Mouse (Mus musculus) midbrain, embryonic 13.5 days (tissue): ENCODE measurements at regions not wholly inside any gene's neighbourhood (a gene's known extent, or its start where the extent isn't known, plus 50 kb on each side); places are given as distances from the start of the nearest gene placed in this dataset.

Experiments used
- ATAC-seq: fragments of 200-750 bp; cut with Nextera tagmentation; 2 replicates; pipeline ENCODE4 v1.8.0; 2017; ENCODE audit warnings: mild to moderate bottlenecking, moderate TSS enrichment, moderate library complexity
- H3K27ac ChIP-seq: fragments of 300-500 bp; sonication (generic); 2 replicates; pipeline ENCODE4 v1.5.1; 2015; ENCODE audit warnings: inconsistent platforms, mild to moderate bottlenecking, moderate library complexity
- H3K27me3 ChIP-seq: fragments of 300-500 bp; sonication (generic); 2 replicates; pipeline ENCODE4 v1.6.1; 2015; ENCODE audit warnings: mild to moderate bottlenecking, inconsistent platforms
- H3K36me3 ChIP-seq: fragments of 300-500 bp; sonication (generic); 2 replicates; pipeline ENCODE4 v1.6.1; 2015; ENCODE audit warnings: mild to moderate bottlenecking, inconsistent platforms
- H3K4me1 ChIP-seq: fragments of 300-500 bp; sonication (generic); replicated peaks from 2 replicates; pipeline ENCODE4 v1.6.1; 2015; ENCODE audit warnings: inconsistent platforms
- H3K4me2 ChIP-seq: fragments of 300-500 bp; sonication (generic); replicated peaks from 2 replicates; pipeline ENCODE4 v1.6.1; 2015; ENCODE audit warnings: moderate library complexity, mild to moderate bottlenecking, inconsistent platforms
- H3K4me3 ChIP-seq: fragments of 300-500 bp; sonication (generic); replicated peaks from 2 replicates; pipeline ENCODE4 v1.5.1; 2015; ENCODE audit warnings: mild to moderate bottlenecking, inconsistent platforms
- H3K9ac ChIP-seq: fragments of 300-500 bp; sonication (generic); replicated peaks from 2 replicates; pipeline ENCODE4 v1.6.1; 2015; ENCODE audit warnings: mild to moderate bottlenecking, inconsistent platforms
- H3K9me3 ChIP-seq: fragments of 300-500 bp; sonication (generic); 2 replicates; pipeline ENCODE4 v1.6.1; 2016; ENCODE audit warnings: mild to moderate bottlenecking, inconsistent platforms
- WGBS: fragments of 180-500 bp; shearing (Covaris S2); methylation state at CpG from one replicate; pipeline ENCODE4 v1.1.7; 2015; 5-methylcytosine and 5-hydroxymethylcytosine counted together

DNA sequence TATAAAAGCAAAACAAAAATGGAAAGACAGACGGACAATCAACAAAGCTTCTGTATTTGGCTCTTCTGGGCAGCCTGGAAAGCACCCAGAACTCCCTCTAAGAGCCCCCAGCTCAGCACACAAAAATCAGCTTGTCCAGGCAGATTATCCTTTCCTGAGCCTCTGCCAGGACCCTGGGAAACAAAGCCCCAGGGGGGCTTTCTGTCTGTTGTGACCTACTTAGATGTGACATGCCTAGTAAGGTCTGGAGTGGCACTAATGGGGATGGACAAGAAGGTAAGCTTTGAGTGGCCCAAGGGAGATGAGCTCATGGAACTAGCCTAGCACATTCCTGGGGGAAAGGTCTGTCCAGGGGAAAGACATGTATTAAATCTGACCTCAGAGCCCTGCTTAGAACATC lies 160.5 kb upstream of the Srrm4 start:
- no peak for ATAC-seq
- Histone ChIP-seq H3K36me3 (no peaks in the 10 kb centered on the region), H3K27ac (no peak overlapping the region), H3K4me3 (no peak overlapping the region), H3K4me1 (0 out of 2 replicates have a peak, but pooled peaks cover 2% of the 10 kb centered on the region), H3K9me3 (no peaks in the 10 kb centered on the region), H3K9ac (no peak overlapping the region), H3K27me3 (no peaks in the 10 kb centered on the region), H3K4me2 (no peak overlapping the region)
- WGBS, result 74% methylated on average over 1 of the region's 1 CpGs

GRCm38 (mm10) chr5:116745776-116746175 lies 154.2 kb upstream of the Srrm4 start:
- no peak overlapping the region for H3K9ac ChIP-seq
- H3K4me2 ChIP-seq, result no peak overlapping the region
- no peaks in the 10 kb centered on the region for H3K9me3 ChIP-seq
- H3K4me3 ChIP-seq, result no peak overlapping the region
- no peak overlapping the region for H3K27ac ChIP-seq
- no peaks in the 10 kb centered on the region for H3K4me1 ChIP-seq
- WGBS, result 91% methylated on average over 4 of the region's 4 CpGs
- H3K36me3 ChIP-seq, result no peaks in the 10 kb centered on the region
- no peak for ATAC-seq
- H3K27me3 ChIP-seq, result no peaks in the 10 kb centered on the region

GRCm38 (mm10) chr5:116744389-116744788 lies 152.8 kb upstream of the Srrm4 start:
- no peaks in the 10 kb centered on the region for H3K36me3 ChIP-seq
- no peaks in the 10 kb centered on the region for H3K4me1 ChIP-seq
- H3K27me3 ChIP-seq, result no peaks in the 10 kb centered on the region
- 64% methylated on average over 10 of the region's 10 CpGs for WGBS
- H3K9ac ChIP-seq, result no peak overlapping the region
- no peaks in the 10 kb centered on the region for H3K9me3 ChIP-seq
- H3K4me3 ChIP-seq, result no peak overlapping the region
- no peak for ATAC-seq
- no peak overlapping the region for H3K27ac ChIP-seq
- no peak overlapping the region for H3K4me2 ChIP-seq

- Histone ChIP-seq H3K4me2 (no peak overlapping the region), H3K27me3 (no peaks in the 10 kb centered on the region), H3K4me3 (no peak overlapping the region), H3K9me3 (no peaks in the 10 kb centered on the region), H3K27ac (no peak overlapping the region), H3K4me1 (no peaks in the 10 kb centered on the region), H3K9ac (no peak overlapping the region), H3K36me3 (no peaks in the 10 kb centered on the region)
- ATAC-seq, result no peak
- 86% methylated on average over 4 of the region's 4 CpGs for WGBS
Measured at GRCm38 (mm10) chr5:116735622-116736021, 144.0 kb upstream of the Srrm4 start.

DNA sequence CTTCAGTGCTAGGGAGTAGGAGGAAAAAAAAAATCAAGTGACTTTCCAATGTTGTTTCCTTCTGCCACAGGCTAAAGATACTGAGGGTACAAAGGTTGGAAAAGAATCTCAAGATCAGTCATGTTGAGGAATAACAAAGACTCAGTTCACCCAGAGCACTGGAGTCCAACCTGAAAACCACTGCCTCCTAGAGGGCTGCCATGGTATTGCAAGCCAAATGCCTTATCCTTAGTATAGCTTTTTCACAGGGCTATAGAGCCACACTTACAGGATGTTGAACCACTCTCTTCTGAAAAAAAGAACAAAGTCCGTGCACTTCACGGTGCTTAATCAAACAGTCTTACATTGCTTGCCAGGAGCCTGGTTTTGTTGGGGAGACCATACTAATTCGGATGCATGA lies 139.9 kb upstream of the Srrm4 start:
- Histone ChIP-seq H3K27me3 (no peaks in the 10 kb centered on the region), H3K4me2 (no peak overlapping the region), H3K4me1 (no peaks in the 10 kb centered on the region), H3K36me3 (no peaks in the 10 kb centered on the region), H3K9me3 (no peaks in the 10 kb centered on the region), H3K4me3 (no peak overlapping the region), H3K27ac (no peak overlapping the region), H3K9ac (no peak overlapping the region)
- no peak for ATAC-seq
- WGBS, result 94% methylated on average over 3 of the region's 3 CpGs

- Histone ChIP-seq H3K4me1 (no peaks in the 10 kb centered on the region), H3K4me3 (no peak overlapping the region), H3K36me3 (no peaks in the 10 kb centered on the region), H3K27me3 (no peaks in the 10 kb centered on the region), H3K27ac (no peak overlapping the region), H3K9ac (no peak overlapping the region), H3K4me2 (no peak overlapping the region), H3K9me3 (no peaks in the 10 kb centered on the region)
- no peak for ATAC-seq
- 82% methylated on average over 1 of the region's 1 CpGs for WGBS
Measured at GRCm38 (mm10) chr5:116719200-116719599, 127.6 kb upstream of the Srrm4 start.

DNA sequence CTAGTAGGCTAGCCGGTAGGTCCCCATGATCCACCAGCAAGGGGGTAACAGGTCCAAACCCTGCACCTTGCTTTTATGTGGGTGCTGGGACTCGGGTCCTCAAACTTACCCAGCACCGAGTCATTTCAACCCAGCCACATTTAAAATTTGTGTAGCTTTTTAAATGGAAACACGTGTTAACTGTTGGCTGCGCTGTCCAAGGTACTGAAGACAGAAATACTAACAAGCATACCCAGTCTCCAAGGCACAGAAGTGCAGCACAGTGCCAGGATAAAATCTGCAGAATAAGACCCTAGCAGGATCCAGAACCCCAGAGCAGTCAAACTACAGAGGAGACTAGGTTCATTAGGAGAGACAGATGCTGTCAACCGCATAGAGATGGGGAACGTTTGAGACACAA lies 122.6 kb upstream of the Srrm4 start:
- ATAC-seq, result no peak
- 35% methylated on average over 7 of the region's 7 CpGs for WGBS
- H3K9ac ChIP-seq, result no peak overlapping the region
- H3K4me1 ChIP-seq, result no peaks in the 10 kb centered on the region
- H3K9me3 ChIP-seq, result no peaks in the 10 kb centered on the region
- no peak overlapping the region for H3K4me2 ChIP-seq
- H3K36me3 ChIP-seq, result no peaks in the 10 kb centered on the region
- no peak overlapping the region for H3K27ac ChIP-seq
- no peaks in the 10 kb centered on the region for H3K27me3 ChIP-seq
- no peak overlapping the region for H3K4me3 ChIP-seq

DNA sequence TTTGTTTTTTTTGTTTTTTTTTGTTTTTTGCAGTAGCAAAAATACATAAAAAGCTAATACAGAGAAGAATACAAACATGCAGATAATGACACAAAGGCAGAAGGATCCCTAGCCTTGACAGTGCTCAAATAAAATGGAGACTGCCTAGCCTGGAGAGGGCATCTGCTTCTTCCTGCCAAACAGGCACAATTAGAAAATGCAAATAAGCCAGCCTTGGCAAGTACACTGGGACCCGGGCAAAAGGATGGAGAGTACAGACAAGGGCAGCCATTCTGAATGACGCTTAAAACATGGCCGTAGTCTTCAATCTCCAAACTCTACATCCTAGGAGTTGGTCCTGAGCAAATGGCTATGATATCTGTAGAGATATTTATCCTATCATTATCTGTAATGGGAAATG lies 120.4 kb upstream of the Srrm4 start:
- H3K9ac ChIP-seq, result no peak overlapping the region
- H3K27ac ChIP-seq, result no peak overlapping the region
- H3K27me3 ChIP-seq, result no peaks in the 10 kb centered on the region
- H3K36me3 ChIP-seq, result no peaks in the 10 kb centered on the region
- H3K4me1 ChIP-seq, result no peaks in the 10 kb centered on the region; the same call in 1 of the 2 replicates
- no peaks in the 10 kb centered on the region for H3K9me3 ChIP-seq
- no peak overlapping the region for H3K4me2 ChIP-seq
- no peak for ATAC-seq
- H3K4me3 ChIP-seq, result no peak overlapping the region
- 89% methylated on average over 3 of the region's 3 CpGs for WGBS

- no peak overlapping the region for H3K9ac ChIP-seq
- no peaks in the 10 kb centered on the region for H3K27me3 ChIP-seq
- no peak overlapping the region for H3K4me2 ChIP-seq
- H3K27ac ChIP-seq, result no peak overlapping the region
- no peaks in the 10 kb centered on the region for H3K36me3 ChIP-seq
- no peak overlapping the region for H3K4me3 ChIP-seq
- H3K4me1 ChIP-seq, result no peaks in the 10 kb centered on the region; the same call in 1 of the 2 replicates
- no peaks in the 10 kb centered on the region for H3K9me3 ChIP-seq
- 32% methylated on average over 6 of the region's 6 CpGs for WGBS
- no peak for ATAC-seq
Measured at GRCm38 (mm10) chr5:116708505-116708904, 116.9 kb upstream of the Srrm4 start.

- Histone ChIP-seq H3K4me2 (no peak overlapping the region), H3K4me3 (no peak overlapping the region), H3K27ac (0 out of 2 replicates have a peak overlapping the region, but pooled peaks have one; percentile 30), H3K9ac (no peak overlapping the region), H3K9me3 (no peaks in the 10 kb centered on the region; the same call in 1 of the 2 replicates), H3K4me1 (peaks cover 12% of the 10 kb centered on the region), H3K27me3 (no peaks in the 10 kb centered on the region), H3K36me3 (no peaks in the 10 kb centered on the region)
- no peak for ATAC-seq
- WGBS, result 57% methylated on average over 5 of the region's 5 CpGs
Measured at GRCm38 (mm10) chr5:116662466-116662865, 70.8 kb upstream of the Srrm4 start.

GRCm38 (mm10) chr5:116661851-116662250 lies 70.2 kb upstream of the Srrm4 start:
- peaks cover 12% of the 10 kb centered on the region for H3K4me1 ChIP-seq
- no peak overlapping the region for H3K4me2 ChIP-seq
- no peaks in the 10 kb centered on the region for H3K27me3 ChIP-seq
- 33% methylated on average over 2 of the region's 2 CpGs for WGBS
- no peak overlapping the region for H3K4me3 ChIP-seq
- H3K9me3 ChIP-seq, result no peaks in the 10 kb centered on the region; the same call in none of the 2 replicates
- 0 out of 2 replicates have a peak overlapping the region, but pooled peaks have one; percentile 30 for H3K27ac ChIP-seq
- H3K9ac ChIP-seq, result no peak overlapping the region
- H3K36me3 ChIP-seq, result no peaks in the 10 kb centered on the region
- ATAC-seq, result no peak

DNA sequence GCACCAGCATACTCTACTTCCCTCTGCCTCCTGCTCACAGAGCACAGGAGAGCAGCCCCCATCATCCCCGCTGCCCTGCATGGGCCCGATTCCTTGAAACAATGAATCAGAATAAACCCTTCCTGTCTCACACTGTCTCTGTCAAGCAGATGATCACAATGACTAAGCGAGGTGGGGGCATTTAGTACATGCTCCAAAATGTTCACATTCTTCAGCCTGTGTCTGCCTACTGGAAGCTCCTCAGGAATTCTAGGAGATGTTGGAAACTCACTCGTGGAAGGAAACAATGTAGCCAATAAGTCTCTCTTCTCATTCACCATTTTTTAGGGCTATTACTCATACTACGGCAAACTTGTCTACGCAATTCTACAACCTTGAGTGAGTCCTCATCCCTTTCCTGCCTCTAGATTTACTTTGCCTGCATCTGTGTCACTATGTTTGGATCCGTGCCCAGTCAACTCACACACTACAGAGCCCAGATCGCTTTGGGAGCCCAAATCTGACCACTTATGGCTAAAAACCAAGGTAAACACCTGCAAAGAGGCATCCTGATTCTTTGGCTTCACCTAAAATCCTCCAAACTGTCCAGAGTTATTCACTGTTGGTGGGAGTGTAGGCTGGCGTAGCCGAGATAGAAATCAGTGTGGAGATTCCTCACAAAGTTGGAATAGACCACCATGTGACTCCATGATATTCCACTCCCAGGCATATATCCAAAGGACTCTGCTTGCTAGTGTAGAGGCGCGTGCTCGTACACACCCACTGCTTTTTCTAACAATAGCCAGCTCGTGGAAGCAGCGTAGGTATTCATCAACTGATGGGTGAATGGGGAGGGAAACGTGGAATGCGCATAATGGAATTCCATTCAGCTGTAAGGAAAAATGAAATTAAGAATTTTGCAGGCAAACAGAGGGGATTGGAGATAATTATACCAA lies 63.1 kb upstream of the Srrm4 start:
- Histone ChIP-seq H3K9ac (no peak overlapping the region), H3K4me2 (no peak overlapping the region), H3K27ac (no peak overlapping the region), H3K9me3 (no peaks in the 10 kb centered on the region; the same call in 1 of the 2 replicates), H3K36me3 (no peaks in the 10 kb centered on the region), H3K4me3 (no peak overlapping the region), H3K27me3 (no peaks in the 10 kb centered on the region), H3K4me1 (0 out of 2 replicates have a peak, but pooled peaks cover 3% of the 10 kb centered on the region)
- WGBS, result 84% methylated on average over 17 of the region's 17 CpGs
- ATAC-seq, result no peak
